Mouse (Mus musculus) liver, embryonic 16.5 days (tissue): ENCODE results near the gene Ptgs2. TPM values are rescaled to one million over a fixed set of nuclear protein-coding genes. Genes with fewer than 3 reads are reported as not detected.

Experiments
- ATAC-seq: fragments of 200-750 bp; cut with Nextera tagmentation; 2 replicates; pipeline ENCODE4 v1.8.0; 2017; ENCODE audit warnings: low read depth, mild to moderate bottlenecking, moderate number of reproducible peaks, moderate library complexity
- H3K27ac ChIP-seq: fragments of 300-500 bp; sonication (generic); 2 replicates; pipeline ENCODE4 v1.5.1; 2014; ENCODE audit warnings: mild to moderate bottlenecking, low read length
- H3K27me3 ChIP-seq: fragments of 300-500 bp; sonication (generic); 2 replicates; pipeline ENCODE4 v1.6.1; 2014; ENCODE audit warnings: low read depth, low read length, mixed read lengths; ENCODE audit not compliant: control insufficient read depth, insufficient read depth
- H3K36me3 ChIP-seq: fragments of 300-500 bp; sonication (generic); 2 replicates; pipeline ENCODE4 v1.6.1; 2014; ENCODE audit warnings: mild to moderate bottlenecking; ENCODE audit not compliant: control insufficient read depth, insufficient read depth
- H3K4me1 ChIP-seq: fragments of 300-500 bp; sonication (generic); 2 replicates; pipeline ENCODE4 v1.6.1; 2014; ENCODE audit warnings: low read depth, low read length, mixed read lengths; ENCODE audit not compliant: control insufficient read depth
- H3K4me2 ChIP-seq: fragments of 300-500 bp; sonication (generic); 2 replicates; pipeline ENCODE4 v1.6.1; 2014; ENCODE audit warnings: low read depth, low read length, mixed read lengths
- H3K4me3 ChIP-seq: fragments of 300-500 bp; sonication (generic); 2 replicates; pipeline ENCODE4 v1.5.1; 2014; ENCODE audit warnings: low read depth, mild to moderate bottlenecking, low read length
- H3K9ac ChIP-seq: fragments of 300-500 bp; sonication (generic); 2 replicates; pipeline ENCODE4 v1.6.1; 2014; ENCODE audit warnings: low read depth, low read length
- H3K9me3 ChIP-seq: fragments of 300-500 bp; sonication (generic); replicated peaks from 2 replicates; pipeline ENCODE4 v1.6.1; 2016; ENCODE audit warnings: low read length; ENCODE audit not compliant: control insufficient read depth
- WGBS: fragments of 180-500 bp; shearing (Covaris S2); extraction: QIAGEN DNeasy Blood & Tissue Kit; methylation state at CpG from one replicate; pipeline ENCODE4 v1.1.7; 2014; ENCODE audit not compliant: insufficient replicate concordance; 5-methylcytosine and 5-hydroxymethylcytosine counted together
- polyA plus RNA-seq: library from polyadenylated mRNA; unstranded; fragments of >200 nt; fragmentation: Nextera tagmentation; extraction: Ambion mirVana; gene quantifications from 2 replicates; pipeline ENCODE4 v1.2.1, GENCODE M21; 2015

Gene Ptgs2
- polyA plus RNA-seq, result not detected in 2 replicates

GRCm38 (mm10) chr1:150099790-150100333 is at the start of gene Ptgs2:
TSS of gene Ptgs2 (plus strand) at chr1:150100031.
- no peaks in the 10 kb centered on the region for H3K36me3 ChIP-seq
- peak within 1 kb of the TSS; percentile 29 for H3K4me3 ChIP-seq
- peak within 1 kb of the TSS; percentile 46 for H3K4me2 ChIP-seq
- H3K9ac ChIP-seq, result no peak within 1 kb of the TSS
- peak; percentile 32 for ATAC-seq
- H3K9me3 ChIP-seq, result no peaks in the 10 kb centered on the region
- no peaks in the 10 kb centered on the region for H3K4me1 ChIP-seq
- 3% methylated on average over 26 of the region's 26 CpGs for WGBS
- no peaks in the 10 kb centered on the region for H3K27me3 ChIP-seq
- no peak within 1 kb of the TSS for H3K27ac ChIP-seq

GRCm38 (mm10) chr1:150050256-150050655 is 49.6 kb upstream of the Ptgs2 start:
- Histone ChIP-seq H3K9me3 (no peaks in the 10 kb centered on the region), H3K27me3 (no peaks in the 10 kb centered on the region), H3K9ac (no peak overlapping the region), H3K4me3 (no peak overlapping the region), H3K36me3 (no peaks in the 10 kb centered on the region), H3K4me1 (no peaks in the 10 kb centered on the region), H3K4me2 (no peak overlapping the region), H3K27ac (no peak overlapping the region)
- 38% methylated on average over 1 of the region's 1 CpGs for WGBS
- ATAC-seq, result no peak

GRCm38 (mm10) chr1:150065684-150066083 is 34.1 kb upstream of the Ptgs2 start:
- WGBS, result 40% methylated on average over 1 of the region's 1 CpGs
- H3K36me3 ChIP-seq, result no peaks in the 10 kb centered on the region

GRCm38 (mm10) chr1:150072880-150073279 is 27.0 kb upstream of the Ptgs2 start:
- Histone ChIP-seq H3K4me3 (no peak overlapping the region), H3K36me3 (no peaks in the 10 kb centered on the region), H3K4me1 (no peaks in the 10 kb centered on the region), H3K9me3 (no peaks in the 10 kb centered on the region), H3K27ac (no peak overlapping the region), H3K4me2 (no peak overlapping the region), H3K27me3 (no peaks in the 10 kb centered on the region), H3K9ac (no peak overlapping the region)
- WGBS, result 35% methylated on average over 3 of the region's 3 CpGs
- ATAC-seq, result no peak

More at GRCm38 (mm10) chr1:150065684-150066083, 34.1 kb upstream of the Ptgs2 start:
- Histone ChIP-seq H3K9ac (no peak overlapping the region), H3K27me3 (no peaks in the 10 kb centered on the region), H3K4me2 (no peak overlapping the region), H3K27ac (no peak overlapping the region), H3K4me1 (no peaks in the 10 kb centered on the region), H3K9me3 (no peaks in the 10 kb centered on the region), H3K4me3 (no peak overlapping the region)
- ATAC-seq, result no peak

- Histone ChIP-seq H3K4me3 (no peak overlapping the region), H3K36me3 (no peaks in the 10 kb centered on the region), H3K9ac (no peak overlapping the region), H3K9me3 (no peaks in the 10 kb centered on the region), H3K4me1 (no peaks in the 10 kb centered on the region), H3K4me2 (no peak overlapping the region), H3K27ac (no peak overlapping the region), H3K27me3 (no peaks in the 10 kb centered on the region)
- ATAC-seq, result no peak
- 69% methylated on average over 1 of the region's 1 CpGs for WGBS
Measured at GRCm38 (mm10) chr1:150074609-150075008, 25.2 kb upstream of the Ptgs2 start.

GRCm38 (mm10) chr1:150089040-150089692 is 10.7 kb upstream of the Ptgs2 start:
- ATAC-seq, result no peak
- Histone ChIP-seq H3K4me2 (no peak overlapping the region), H3K4me3 (no peak overlapping the region), H3K9ac (no peak overlapping the region), H3K36me3 (no peaks in the 10 kb centered on the region), H3K27me3 (no peaks in the 10 kb centered on the region), H3K27ac (no peak overlapping the region), H3K9me3 (no peaks in the 10 kb centered on the region), H3K4me1 (no peaks in the 10 kb centered on the region)
- 55% methylated on average over 6 of the region's 6 CpGs for WGBS

- WGBS, result 46% methylated on average over 1 of the region's 1 CpGs
Measured at GRCm38 (mm10) chr1:150090229-150090628, 9.6 kb upstream of the Ptgs2 start.

DNA sequence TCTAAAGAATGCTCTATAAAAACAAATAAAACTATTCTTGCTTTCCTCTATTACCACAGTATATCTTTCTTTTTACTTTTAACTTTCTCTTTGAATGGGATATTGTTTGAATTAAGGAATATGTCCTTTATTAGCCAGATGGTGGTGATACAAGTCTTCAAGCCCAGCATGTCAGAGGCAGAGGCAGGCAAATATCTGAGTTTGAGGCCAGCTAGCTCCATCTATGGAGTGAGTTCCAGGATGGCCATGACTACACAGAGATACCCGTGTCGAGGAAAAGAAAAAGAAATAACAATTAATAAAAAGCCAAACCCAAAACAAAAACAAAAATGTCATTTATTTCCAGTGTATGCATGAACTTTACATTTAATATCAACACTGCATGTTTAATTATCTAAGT is 2.8 kb upstream of the Ptgs2 start:
- H3K9me3 ChIP-seq, result no peaks in the 10 kb centered on the region
- no peaks in the 10 kb centered on the region for H3K36me3 ChIP-seq
- no peak overlapping the region for H3K4me2 ChIP-seq
- no peaks in the 10 kb centered on the region for H3K4me1 ChIP-seq
- no peak overlapping the region for H3K4me3 ChIP-seq
- WGBS, result 61% methylated on average over 2 of the region's 2 CpGs
- ATAC-seq, result no peak
- no peak overlapping the region for H3K9ac ChIP-seq
- no peak overlapping the region for H3K27ac ChIP-seq
- no peaks in the 10 kb centered on the region for H3K27me3 ChIP-seq

More at GRCm38 (mm10) chr1:150090229-150090628, 9.6 kb upstream of the Ptgs2 start:
- no peaks in the 10 kb centered on the region for H3K4me1 ChIP-seq
- H3K9me3 ChIP-seq, result no peaks in the 10 kb centered on the region
- no peaks in the 10 kb centered on the region for H3K36me3 ChIP-seq
- H3K9ac ChIP-seq, result no peak overlapping the region
- no peak overlapping the region for H3K27ac ChIP-seq
- H3K27me3 ChIP-seq, result no peaks in the 10 kb centered on the region
- ATAC-seq, result no peak
- H3K4me2 ChIP-seq, result no peak overlapping the region
- H3K4me3 ChIP-seq, result no peak overlapping the region

DNA sequence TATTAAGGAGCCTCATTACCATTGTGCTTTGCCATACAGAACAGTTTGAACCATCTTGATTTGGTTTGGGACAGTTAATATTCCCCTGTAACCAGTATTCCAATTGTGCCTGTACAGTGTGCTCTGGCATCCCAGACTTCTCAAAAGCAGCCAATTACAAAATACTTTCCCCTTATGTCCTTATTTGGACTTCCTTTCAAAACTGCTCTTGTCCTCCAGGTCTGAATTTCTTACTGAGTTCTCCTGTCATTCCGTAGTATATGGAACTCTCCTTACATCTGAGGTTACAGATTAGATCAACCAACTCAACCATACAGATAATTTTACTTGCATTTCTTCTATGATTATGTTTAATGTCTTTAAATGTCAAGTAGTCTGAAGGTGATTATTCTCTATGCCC is 2.1 kb upstream of the Ptgs2 start:
- Histone ChIP-seq H3K9ac (no peak overlapping the region), H3K9me3 (no peaks in the 10 kb centered on the region), H3K27ac (no peak overlapping the region), H3K4me2 (no peak overlapping the region), H3K4me3 (no peak overlapping the region), H3K27me3 (no peaks in the 10 kb centered on the region), H3K36me3 (no peaks in the 10 kb centered on the region), H3K4me1 (no peaks in the 10 kb centered on the region)
- WGBS, result 33% methylated on average over 1 of the region's 1 CpGs
- ATAC-seq, result no peak
